ENCODE assay signal across 19 mouse cellular contexts in genomic region chr4:130744058-130744457, GRCm38 (mm10). TPM values are rescaled to one million over a fixed set of nuclear protein-coding genes. Genes with fewer than 3 reads are reported as not detected.
DNase-seq lines count a peak whose midpoint lies in the region; ATAC-seq lines count a peak whose summit lies in the region.
"Had no signal": no experiment of that assay in that cellular context is flagged by ENCODE, and none has a peak within 500 bp of the region (broad histone marks: within the 10 kb centered on the region; RNA-seq: fewer than 3 reads in every experiment).

No protein-coding gene starts in this region.

- H3K27me3 ChIP-seq in embryonic facial prominence, embryonic 15.5 days, result no peaks in the 10 kb centered on the region
- no peaks in the 10 kb centered on the region for H3K27me3 ChIP-seq in embryonic facial prominence, embryonic 10.5 days (replicated peaks; ENCODE audit: low read depth, poor library complexity, severe bottlenecking)
- H3K27me3 ChIP-seq in hindbrain, embryonic 16.5 days (replicated peaks; ENCODE audit: control insufficient read depth, insufficient read depth, low read length), result no peaks in the 10 kb centered on the region
- H3K27me3 ChIP-seq in hindbrain, embryonic 12.5 days, result no peaks in the 10 kb centered on the region
- H3K27me3 ChIP-seq in neural tube, embryonic 14.5 days (ENCODE audit: control insufficient read depth, insufficient read depth, low read length), result no peaks in the 10 kb centered on the region

- H3K9me3 ChIP-seq in embryonic facial prominence, embryonic 15.5 days (replicated peaks), result no peaks in the 10 kb centered on the region
- H3K9me3 ChIP-seq in embryonic facial prominence, embryonic 10.5 days, result no peaks in the 10 kb centered on the region
- H3K9me3 ChIP-seq in hindbrain, embryonic 16.5 days (ENCODE audit: control insufficient read depth, low read length), result no peaks in the 10 kb centered on the region
- H3K9me3 ChIP-seq in hindbrain, embryonic 12.5 days (replicated peaks), result no peaks in the 10 kb centered on the region
- no peaks in the 10 kb centered on the region for H3K9me3 ChIP-seq in neural tube, embryonic 14.5 days (ENCODE audit: control insufficient read depth, low read length)
- H3K9me3 ChIP-seq: forebrain, embryonic 10.5 days had no signal

- peaks cover 20% of the 10 kb centered on the region for H3K4me1 ChIP-seq in embryonic facial prominence, embryonic 15.5 days
- H3K4me1 ChIP-seq in embryonic facial prominence, embryonic 10.5 days, result no peaks in the 10 kb centered on the region
- no peaks in the 10 kb centered on the region for H3K4me1 ChIP-seq in hindbrain, embryonic 16.5 days (ENCODE audit: control insufficient read depth, insufficient read depth, low read depth, low read length)
- no peaks in the 10 kb centered on the region for H3K4me1 ChIP-seq in hindbrain, embryonic 12.5 days
- 0 out of 2 replicates have a peak, but pooled peaks cover 2% of the 10 kb centered on the region for H3K4me1 ChIP-seq in neural tube, embryonic 14.5 days (ENCODE audit: control insufficient read depth, insufficient read depth, low read length)
- H3K4me1 ChIP-seq: forebrain, embryonic 10.5 days had no signal

- H3K27ac ChIP-seq in embryonic facial prominence, embryonic 15.5 days (replicated peaks), result 0 out of 2 replicates have a peak overlapping the region, but pooled peaks have one; percentile 22
- H3K27ac ChIP-seq in embryonic facial prominence, embryonic 10.5 days (replicated peaks), result no peak overlapping the region
- no peak overlapping the region for H3K27ac ChIP-seq in hindbrain, embryonic 16.5 days (ENCODE audit: low read depth, low read length)
- H3K27ac ChIP-seq in hindbrain, embryonic 12.5 days, result no peak overlapping the region
- peak overlapping the region; percentile 34; the same call in 1 of the 2 replicates for H3K27ac ChIP-seq in neural tube, embryonic 14.5 days (ENCODE audit: low read depth, low read length)
- H3K27ac ChIP-seq: forebrain, embryonic 10.5 days; liver, embryonic 14.5 days had no signal

- 72% methylated on average over 4 of the region's 4 CpGs for WGBS in embryonic facial prominence, embryonic 15.5 days
- WGBS in embryonic facial prominence, embryonic 10.5 days, result 87% methylated on average over 4 of the region's 4 CpGs
- WGBS in hindbrain, embryonic 16.5 days, result 74% methylated on average over 4 of the region's 4 CpGs
- 90% methylated on average over 4 of the region's 4 CpGs for WGBS in hindbrain, embryonic 12.5 days
- 82% methylated on average over 4 of the region's 4 CpGs for WGBS in neural tube, embryonic 14.5 days

- no peak for ATAC-seq in embryonic facial prominence, embryonic 15.5 days (ENCODE audit: insufficient number of reproducible peaks, low FRiP score, low TSS enrichment, low read depth)
- ATAC-seq in hindbrain, embryonic 16.5 days, result 0 out of 2 replicates have a peak, but pooled peaks have one; percentile 37
- no peak for ATAC-seq in hindbrain, embryonic 12.5 days (ENCODE audit: low FRiP score)
- no peak for ATAC-seq in neural tube, embryonic 14.5 days (ENCODE audit: low read depth)
- ATAC-seq: activated CD4-positive, CD25-positive, alpha-beta regulatory T cell, adult 4 months had no signal

- DNase-seq in embryonic facial prominence, embryonic 10.5 days (ENCODE audit: low spot score), result no peak
- DNase-seq in neural tube, embryonic 10.5 days (ENCODE audit: extremely low spot score, low spot score), result no peak
- no peak for DNase-seq in thymus, postnatal 25 days
- DNase-seq: adrenal gland, adult 8-10 months; cerebellum, adult 8-10 months; cerebellum, postnatal 36 days; gastrocnemius, adult 2 months; heart, postnatal 4 days; kidney, adult 8-10 months; kidney, postnatal 14 days; lung, embryonic 14.5 days; thymus, postnatal 36 days had no signal

- no peak overlapping the region for H3K9ac ChIP-seq in embryonic facial prominence, embryonic 15.5 days
- H3K9ac ChIP-seq in hindbrain, embryonic 16.5 days (ENCODE audit: low read depth, low read length), result no peak overlapping the region
- no peak overlapping the region for H3K9ac ChIP-seq in hindbrain, embryonic 12.5 days
- no peak overlapping the region for H3K9ac ChIP-seq in neural tube, embryonic 14.5 days (replicated peaks; ENCODE audit: low read depth, low read length)
- H3K9ac ChIP-seq: liver, embryonic 14.5 days; lung, embryonic 14.5 days had no signal

- no peak overlapping the region for H3K4me3 ChIP-seq in embryonic facial prominence, embryonic 15.5 days (replicated peaks)
- H3K4me3 ChIP-seq in embryonic facial prominence, embryonic 10.5 days, result no peak overlapping the region
- H3K4me3 ChIP-seq in hindbrain, embryonic 16.5 days (ENCODE audit: low read length), result no peak overlapping the region
- H3K4me3 ChIP-seq in hindbrain, embryonic 12.5 days, result no peak overlapping the region
- no peak overlapping the region for H3K4me3 ChIP-seq in neural tube, embryonic 14.5 days (ENCODE audit: low read depth, low read length)
- H3K4me3 ChIP-seq: forebrain, embryonic 10.5 days; gastrocnemius, adult 2 months had no signal

- no peak overlapping the region for H3K4me2 ChIP-seq in embryonic facial prominence, embryonic 15.5 days (replicated peaks)
- H3K4me2 ChIP-seq in hindbrain, embryonic 16.5 days (ENCODE audit: low read length), result no peak overlapping the region
- no peak overlapping the region for H3K4me2 ChIP-seq in hindbrain, embryonic 12.5 days (replicated peaks)
- H3K4me2 ChIP-seq in neural tube, embryonic 14.5 days (ENCODE audit: low read depth, low read length), result no peak overlapping the region
- H3K4me2 ChIP-seq: lung, embryonic 14.5 days had no signal

- peaks cover 77% of the 10 kb centered on the region for H3K36me3 ChIP-seq in embryonic facial prominence, embryonic 15.5 days
- peaks cover 93% of the 10 kb centered on the region for H3K36me3 ChIP-seq in embryonic facial prominence, embryonic 10.5 days (replicated peaks)
- H3K36me3 ChIP-seq in hindbrain, embryonic 16.5 days (ENCODE audit: control insufficient read depth, insufficient read depth, low read length), result peaks cover 16% of the 10 kb centered on the region
- peaks cover 77% of the 10 kb centered on the region for H3K36me3 ChIP-seq in hindbrain, embryonic 12.5 days
- H3K36me3 ChIP-seq in neural tube, embryonic 14.5 days (ENCODE audit: control insufficient read depth, insufficient read depth, low read length), result peaks cover 43% of the 10 kb centered on the region

RNA-seq across cellular contexts. Expression of gene Sdc3, which starts 48.3 kb away (rescaled TPM):
- 45.0 and 48.7 TPM in 2 replicates for polyA plus RNA-seq in embryonic facial prominence, embryonic 15.5 days (2015; fragmentation: Nextera tagmentation; extraction: Ambion mirVana)
- 31.9 and 32.8 TPM in 2 replicates for polyA plus RNA-seq in embryonic facial prominence, embryonic 10.5 days (2016; fragmentation: Nextera tagmentation; extraction: Ambion mirVana)
- 151 and 187 TPM in 2 replicates for polyA plus RNA-seq in hindbrain, embryonic 16.5 days (2015; fragmentation: Nextera tagmentation; extraction: Ambion mirVana)
- polyA plus RNA-seq in hindbrain, embryonic 12.5 days (2016; fragmentation: Nextera tagmentation; extraction: Ambion mirVana), result 60.5 and 66.7 TPM in 2 replicates
- polyA plus RNA-seq in neural tube, embryonic 14.5 days (2014; fragmentation: Nextera tagmentation; extraction: Ambion mirVana), result 83.2 and 83.4 TPM in 2 replicates

Comparison
In these comparisons a context has a peak if more than half of its experiments do, and no peak if none do; other contexts are left out.
1. H3K27ac ChIP-seq: peak in embryonic facial prominence, embryonic 15.5 days (single experiment) and neural tube, embryonic 14.5 days (single experiment); none in embryonic facial prominence, embryonic 10.5 days (single experiment), hindbrain, embryonic 16.5 days (single experiment) and hindbrain, embryonic 12.5 days (single experiment).